Mouse (Mus musculus) limb, embryonic 15.5 days (tissue): ENCODE results near the gene Mzt1. TPM values are rescaled to one million over a fixed set of nuclear protein-coding genes. Genes with fewer than 3 reads are reported as not detected.
A peak's percentile ranks its signal among the peaks of the same experiment; 100 is the strongest.

Experiments used
- ATAC-seq: fragments of 200-750 bp; cut with Nextera tagmentation; 2 replicates; pipeline ENCODE4 v1.8.0; 2017; ENCODE audit warnings: low read depth, moderate TSS enrichment; ENCODE audit not compliant: insufficient number of reproducible peaks, low FRiP score, low TSS enrichment
- H3K27ac ChIP-seq: fragments of 300-500 bp; sonication (generic); 2 replicates; pipeline ENCODE4 v1.5.1; 2015; ENCODE audit warnings: moderate library complexity, mild to moderate bottlenecking, inconsistent platforms
- H3K27me3 ChIP-seq: fragments of 300-500 bp; sonication (generic); 2 replicates; pipeline ENCODE4 v1.6.1; 2015; ENCODE audit warnings: inconsistent platforms
- H3K36me3 ChIP-seq: fragments of 300-500 bp; sonication (generic); 2 replicates; pipeline ENCODE4 v1.6.1; 2015; ENCODE audit warnings: inconsistent platforms
- H3K4me1 ChIP-seq: fragments of 300-500 bp; sonication (generic); 2 replicates; pipeline ENCODE4 v1.6.1; 2015; ENCODE audit warnings: inconsistent platforms
- H3K4me2 ChIP-seq: fragments of 300-500 bp; sonication (generic); 2 replicates; pipeline ENCODE4 v1.6.1; 2015; ENCODE audit warnings: mild to moderate bottlenecking, inconsistent platforms
- H3K4me3 ChIP-seq: fragments of 300-500 bp; sonication (generic); 2 replicates; pipeline ENCODE4 v1.5.1; 2015; ENCODE audit warnings: mild to moderate bottlenecking, inconsistent platforms
- H3K9ac ChIP-seq: fragments of 300-500 bp; sonication (generic); 2 replicates; pipeline ENCODE4 v1.6.1; 2015; ENCODE audit warnings: inconsistent platforms
- H3K9me3 ChIP-seq: fragments of 300-500 bp; sonication (generic); 2 replicates; pipeline ENCODE4 v1.6.1; 2016; ENCODE audit warnings: inconsistent platforms
- WGBS: fragments of 180-500 bp; shearing (Covaris S2); methylation state at CpG from one replicate; pipeline ENCODE4 v1.1.7; 2015; 5-methylcytosine and 5-hydroxymethylcytosine counted together
- polyA plus RNA-seq: library from polyadenylated mRNA; unstranded; fragments of >200 nt; fragmentation: Nextera tagmentation; extraction: Ambion mirVana; gene quantifications from 2 replicates; pipeline ENCODE4 v1.2.1, GENCODE M21; 2015

Mzt1 gene
- 64.7 and 70.1 TPM in 2 replicates for polyA plus RNA-seq

- H3K9ac ChIP-seq, result peak within 1 kb of the TSS; percentile 95
- H3K27ac ChIP-seq, result peak within 1 kb of the TSS; percentile 91
- peak within 1 kb of the TSS; percentile 63 for H3K4me2 ChIP-seq
- H3K4me3 ChIP-seq, result peak within 1 kb of the TSS; percentile 98
- under 1% methylated on average over 75 of the region's 81 CpGs for WGBS
- H3K36me3 ChIP-seq, result peaks cover 5% of the 10 kb centered on the region
- ATAC-seq, result peak; percentile 96
- no peaks in the 10 kb centered on the region for H3K9me3 ChIP-seq
- no peaks in the 10 kb centered on the region for H3K27me3 ChIP-seq
- H3K4me1 ChIP-seq, result peaks cover 24% of the 10 kb centered on the region
Observed at GRCm38 (mm10) chr14:99046031-99046781, at the start of gene Mzt1, which contains the start of gene Bora. TSS of gene Mzt1 (minus strand) at chr14:99046134. TSS of gene Bora (plus strand) at chr14:99046222.

DNA sequence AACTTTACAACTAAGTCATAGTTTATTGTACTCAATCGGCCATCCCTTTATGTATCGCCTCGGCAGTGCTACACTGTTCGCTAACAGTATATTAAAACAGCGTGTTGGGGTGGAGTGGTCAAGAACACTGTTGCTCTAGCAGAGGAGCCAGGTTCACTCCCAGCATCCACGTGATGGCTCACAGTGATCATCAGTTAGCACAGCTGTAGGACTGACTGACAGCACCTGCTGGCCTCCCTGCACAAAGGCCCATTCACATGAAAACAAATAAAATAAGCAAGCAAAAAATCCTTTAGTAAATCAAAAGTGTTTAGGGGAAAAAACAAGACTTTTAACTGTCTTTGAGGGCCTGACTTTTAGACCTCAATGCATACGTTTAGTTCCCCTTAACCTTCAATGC, 43.0 kb upstream of the Mzt1 start:
- Histone ChIP-seq H3K9me3 (no peaks in the 10 kb centered on the region), H3K27me3 (no peaks in the 10 kb centered on the region), H3K36me3 (peaks cover 63% of the 10 kb centered on the region), H3K4me2 (no peak overlapping the region), H3K27ac (no peak overlapping the region), H3K4me3 (no peak overlapping the region), H3K4me1 (no peaks in the 10 kb centered on the region), H3K9ac (no peak overlapping the region)
- no peak for ATAC-seq
- WGBS, result 89% methylated on average over 7 of the region's 7 CpGs

DNA sequence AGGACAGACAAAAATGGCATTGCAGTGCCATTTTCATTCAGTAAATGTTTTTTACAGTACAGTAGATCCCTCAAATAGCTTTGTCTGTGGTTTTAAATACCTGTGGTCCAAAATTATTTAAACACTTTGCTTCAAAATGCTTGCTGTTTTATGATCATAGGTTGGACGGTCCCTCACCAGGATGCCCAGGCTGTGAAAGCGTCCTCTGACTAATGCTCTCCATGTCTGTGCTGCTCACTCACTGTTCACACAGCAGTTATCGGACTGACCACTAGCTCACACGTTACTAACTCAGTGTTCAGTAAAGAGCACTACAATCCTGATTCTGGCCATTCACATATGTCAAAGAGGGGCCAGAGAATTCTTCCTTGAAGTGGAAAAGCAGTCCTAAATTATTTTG, 25.2 kb upstream of the Mzt1 start:
- ATAC-seq, result no peak
- H3K4me1 ChIP-seq, result no peaks in the 10 kb centered on the region
- no peaks in the 10 kb centered on the region for H3K9me3 ChIP-seq
- H3K27me3 ChIP-seq, result no peaks in the 10 kb centered on the region
- H3K4me2 ChIP-seq, result no peak overlapping the region
- H3K4me3 ChIP-seq, result no peak overlapping the region
- no peak overlapping the region for H3K27ac ChIP-seq
- no peak overlapping the region for H3K9ac ChIP-seq
- 85% methylated on average over 4 of the region's 4 CpGs for WGBS
- peaks cover 46% of the 10 kb centered on the region for H3K36me3 ChIP-seq

DNA sequence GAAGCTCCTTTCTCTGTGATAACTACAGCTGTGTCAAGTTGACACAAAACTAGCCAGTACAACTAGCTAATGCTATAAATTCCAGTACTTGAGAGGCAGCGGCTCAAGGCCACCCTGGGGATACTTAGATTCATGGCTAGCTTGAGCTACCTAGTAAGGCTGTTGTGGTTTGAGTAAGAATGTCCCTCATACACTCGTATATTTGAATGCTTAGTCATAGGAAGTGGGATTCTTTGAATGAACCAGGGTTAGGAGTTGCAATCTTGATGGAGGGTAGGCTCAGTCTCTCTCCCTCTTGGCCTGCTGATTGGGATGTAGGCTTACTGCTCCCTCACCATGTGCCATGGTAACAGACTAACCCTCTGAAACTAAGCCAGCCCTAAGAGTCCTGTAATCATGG, 17.2 kb upstream of the Mzt1 start:
- H3K36me3 ChIP-seq, result peaks cover 38% of the 10 kb centered on the region
- no peak overlapping the region for H3K27ac ChIP-seq
- 89% methylated on average over 2 of the region's 2 CpGs for whole genome bisulfite sequencing

GRCm38 (mm10) chr14:99060616-99061015, 14.7 kb upstream of the Mzt1 start:
- 90% methylated on average over 12 of the region's 12 CpGs for WGBS
- Histone ChIP-seq H3K9me3 (no peaks in the 10 kb centered on the region), H3K27ac (no peak overlapping the region), H3K9ac (no peak overlapping the region), H3K4me1 (no peaks in the 10 kb centered on the region), H3K4me3 (no peak overlapping the region), H3K4me2 (no peak overlapping the region), H3K27me3 (no peaks in the 10 kb centered on the region), H3K36me3 (peaks cover 48% of the 10 kb centered on the region)
- no peak for ATAC-seq

More for the DNA sequence above, 17.2 kb upstream of the Mzt1 start:
- Histone ChIP-seq H3K4me1 (no peaks in the 10 kb centered on the region), H3K9ac (no peak overlapping the region), H3K9me3 (no peaks in the 10 kb centered on the region), H3K4me2 (no peak overlapping the region), H3K27me3 (no peaks in the 10 kb centered on the region), H3K4me3 (no peak overlapping the region)
- no peak for ATAC-seq

DNA sequence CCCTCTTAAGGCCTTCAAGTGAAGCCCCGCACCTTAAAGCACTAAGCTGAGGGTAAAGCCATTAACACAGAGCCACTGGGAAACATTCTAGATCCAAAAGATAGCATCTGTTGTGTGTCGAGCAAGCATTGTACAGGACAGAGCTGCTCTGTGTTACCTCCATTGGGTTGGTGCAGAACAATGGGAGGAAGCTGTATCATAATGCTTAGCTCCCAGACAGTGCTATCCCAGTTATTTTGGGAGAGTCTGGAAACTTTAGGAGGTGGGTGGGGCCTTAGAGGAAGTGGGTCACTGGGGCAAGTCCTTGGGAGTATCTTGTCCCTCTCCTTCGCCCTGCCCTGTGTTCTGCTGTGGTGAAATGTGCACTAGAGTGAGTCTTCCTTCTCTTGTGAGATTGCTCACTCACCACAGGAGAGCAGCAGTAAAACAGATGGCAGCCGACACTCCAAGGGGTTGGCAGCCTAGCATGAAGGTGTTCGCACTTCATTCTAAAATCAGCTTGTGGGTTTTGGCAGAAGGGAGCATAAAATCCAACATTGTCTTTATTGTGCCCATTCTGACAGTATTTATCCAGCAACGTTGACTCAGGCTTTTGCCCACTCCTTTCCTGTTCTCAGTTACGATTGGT, 13.1 kb upstream of the Mzt1 start:
- peaks cover 47% of the 10 kb centered on the region for H3K36me3 ChIP-seq
- no peaks in the 10 kb centered on the region for H3K9me3 ChIP-seq
- H3K27ac ChIP-seq, result no peak overlapping the region
- H3K4me3 ChIP-seq, result no peak overlapping the region
- H3K27me3 ChIP-seq, result no peaks in the 10 kb centered on the region
- H3K4me1 ChIP-seq, result no peaks in the 10 kb centered on the region
- H3K4me2 ChIP-seq, result no peak overlapping the region
- 82% methylated on average over 7 of the region's 7 CpGs for WGBS
- no peak overlapping the region for H3K9ac ChIP-seq
- no peak for ATAC-seq

DNA sequence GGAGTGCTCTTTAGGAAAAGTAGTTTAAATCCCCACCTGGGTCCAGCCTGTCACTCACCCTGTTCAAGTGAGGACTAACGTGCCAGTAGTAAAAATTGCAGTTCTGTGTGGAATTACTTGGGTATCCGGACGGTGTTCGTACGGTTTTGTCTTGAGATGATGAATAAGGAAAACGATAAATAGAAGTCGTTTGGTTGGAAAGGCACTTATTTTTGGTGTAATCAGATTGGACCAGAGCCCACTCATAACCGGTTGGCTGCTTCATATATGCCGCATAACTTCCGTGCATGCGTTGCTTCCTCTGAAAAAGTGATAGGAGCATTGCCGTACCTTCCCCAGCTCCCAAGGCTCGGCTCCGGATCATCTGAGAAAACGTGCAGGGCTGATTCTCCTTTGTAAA, 848 bp upstream of the Mzt1 start:
- WGBS, result under 1% methylated on average over 15 of the region's 15 CpGs
- Histone ChIP-seq H3K9ac (peak overlapping the region; percentile 52), H3K36me3 (peaks cover 7% of the 10 kb centered on the region), H3K27ac (peak overlapping the region; percentile 91), H3K4me2 (peak overlapping the region; percentile 63), H3K4me1 (peaks cover 20% of the 10 kb centered on the region), H3K27me3 (no peaks in the 10 kb centered on the region), H3K9me3 (no peaks in the 10 kb centered on the region), H3K4me3 (peak overlapping the region; percentile 98)
- ATAC-seq, result no peak

DNA sequence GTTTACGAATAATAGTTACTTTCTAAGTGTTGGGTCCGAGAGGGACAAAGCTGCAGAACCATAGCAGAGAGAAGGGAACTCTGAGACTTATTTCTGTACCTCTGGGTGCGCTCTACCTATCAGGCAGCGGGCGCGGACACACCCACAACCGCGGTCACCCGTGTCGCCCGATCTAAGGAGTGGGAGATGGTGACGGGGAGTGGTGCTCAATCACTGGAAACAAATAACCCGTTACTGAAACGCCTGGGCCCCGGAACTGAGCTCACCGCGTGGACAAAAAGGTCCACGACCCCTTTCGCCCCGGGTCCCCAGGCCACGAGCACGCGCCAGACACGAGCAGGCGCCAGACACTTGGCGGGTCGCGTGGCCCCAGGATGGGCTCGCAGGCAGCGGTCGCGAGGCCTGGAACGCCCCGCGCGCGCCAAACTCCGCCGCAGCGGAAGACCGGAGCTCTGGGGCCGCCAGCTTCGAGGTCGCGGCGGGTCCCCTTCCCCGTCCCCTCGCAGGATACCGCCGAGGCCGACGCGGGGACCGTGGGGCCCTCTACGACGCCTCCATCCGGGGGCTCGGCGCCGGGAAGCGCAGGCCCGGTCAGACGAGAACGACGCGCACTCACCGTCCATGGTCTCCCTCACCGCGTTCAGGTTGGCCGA, 430 bp downstream of the Mzt1 start:
- peak overlapping the region; percentile 42 for H3K4me2 ChIP-seq
- H3K9me3 ChIP-seq, result no peaks in the 10 kb centered on the region
- ATAC-seq, result peak; percentile 48
- peak overlapping the region; percentile 91 for H3K27ac ChIP-seq
- peak overlapping the region; percentile 95 for H3K9ac ChIP-seq
- peaks cover 24% of the 10 kb centered on the region for H3K4me1 ChIP-seq
- no peaks in the 10 kb centered on the region for H3K27me3 ChIP-seq
- under 1% methylated on average over 64 of the region's 70 CpGs for WGBS
- 0 out of 2 replicates have a peak, but pooled peaks cover 1% of the 10 kb centered on the region for H3K36me3 ChIP-seq
- H3K4me3 ChIP-seq, result peak overlapping the region; percentile 98

GRCm38 (mm10) chr14:99044718-99045117, 1.2 kb downstream of the Mzt1 start:
- Histone ChIP-seq H3K4me2 (peak overlapping the region; percentile 42), H3K9ac (peak overlapping the region; percentile 95; the same call in 1 of the 2 replicates), H3K4me1 (peaks cover 24% of the 10 kb centered on the region), H3K27me3 (no peaks in the 10 kb centered on the region), H3K4me3 (peak overlapping the region; percentile 98), H3K9me3 (no peaks in the 10 kb centered on the region), H3K27ac (no peak overlapping the region), H3K36me3 (peaks cover 4% of the 10 kb centered on the region; the same call in 1 of the 2 replicates)
- 8% methylated on average over 5 of the region's 5 CpGs for WGBS
- ATAC-seq, result no peak

GRCm38 (mm10) chr14:99044096-99044495, 1.8 kb downstream of the Mzt1 start:
- peak overlapping the region; percentile 98; the same call in 1 of the 2 replicates for H3K4me3 ChIP-seq
- ATAC-seq, result no peak
- H3K4me2 ChIP-seq, result peak overlapping the region; percentile 42
- H3K9me3 ChIP-seq, result no peaks in the 10 kb centered on the region
- H3K9ac ChIP-seq, result no peak overlapping the region
- no peak overlapping the region for H3K27ac ChIP-seq
- peaks cover 9% of the 10 kb centered on the region; the same call in 1 of the 2 replicates for H3K36me3 ChIP-seq
- H3K4me1 ChIP-seq, result peaks cover 24% of the 10 kb centered on the region
- no peaks in the 10 kb centered on the region for H3K27me3 ChIP-seq
- WGBS, result 45% methylated on average over 10 of the region's 10 CpGs

DNA sequence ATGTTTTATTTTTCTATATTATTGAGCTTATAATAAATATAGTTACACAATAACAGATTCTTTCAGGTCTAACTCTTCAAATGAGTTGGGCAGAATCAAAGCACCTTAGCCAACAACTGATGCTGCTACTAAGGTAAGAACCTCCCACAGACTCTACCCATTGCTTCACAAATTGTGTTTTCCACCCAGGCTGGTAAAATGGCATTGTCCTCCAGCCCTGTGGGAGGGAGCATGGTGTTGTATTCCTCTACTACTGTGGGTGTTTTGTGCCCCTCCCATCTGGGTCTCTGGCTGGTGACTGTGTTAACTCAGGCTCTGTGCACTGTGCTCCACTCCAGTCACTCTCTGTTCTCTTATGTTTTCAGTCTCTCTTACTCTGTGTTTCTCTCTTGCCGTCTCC, 2.4 kb downstream of the Mzt1 start:
- Histone ChIP-seq H3K4me3 (peak overlapping the region; percentile 98; the same call in 1 of the 2 replicates), H3K27me3 (no peaks in the 10 kb centered on the region), H3K9ac (no peak overlapping the region), H3K27ac (no peak overlapping the region), H3K36me3 (peaks cover 13% of the 10 kb centered on the region; the same call in 1 of the 2 replicates), H3K9me3 (no peaks in the 10 kb centered on the region), H3K4me2 (0 out of 2 replicates have a peak overlapping the region, but pooled peaks have one; percentile 42), H3K4me1 (peaks cover 23% of the 10 kb centered on the region)
- no peak for ATAC-seq
- WGBS, result 54% methylated on average over 1 of the region's 1 CpGs

DNA sequence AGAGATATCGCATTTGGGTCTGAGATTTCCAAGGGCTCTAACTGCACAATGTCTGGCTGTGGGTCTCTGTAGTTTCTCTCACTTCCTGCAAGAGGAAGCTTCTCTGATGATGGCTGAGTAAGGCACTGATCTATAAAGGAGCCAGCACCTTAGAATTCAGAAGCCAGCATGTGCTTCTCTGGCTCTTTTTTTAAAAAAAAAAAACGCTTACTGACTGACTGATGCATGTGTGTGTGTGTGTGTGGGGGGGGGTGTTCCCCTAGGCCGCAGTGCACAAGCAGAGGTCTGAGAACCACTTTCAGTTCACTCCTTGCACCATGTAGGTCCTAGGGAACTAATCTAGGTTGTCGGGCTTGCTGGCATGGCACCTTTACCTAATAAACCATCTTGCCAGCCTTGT, 4.5 kb downstream of the Mzt1 start:
- H3K27me3 ChIP-seq, result no peaks in the 10 kb centered on the region
- peaks cover 18% of the 10 kb centered on the region for H3K4me1 ChIP-seq
- H3K4me3 ChIP-seq, result no peak overlapping the region
- 59% methylated on average over 4 of the region's 4 CpGs for WGBS
- no peaks in the 10 kb centered on the region for H3K9me3 ChIP-seq
- ATAC-seq, result no peak
- H3K36me3 ChIP-seq, result peaks cover 22% of the 10 kb centered on the region
- no peak overlapping the region for H3K27ac ChIP-seq
- H3K9ac ChIP-seq, result no peak overlapping the region
- H3K4me2 ChIP-seq, result no peak overlapping the region
